Comparison of ENCODE assay signal across 13 mouse cellular contexts in genomic region chr8:26239604-26240003, GRCm38 (mm10).
DNase-seq lines count a peak whose midpoint lies in the region; ATAC-seq and TF ChIP-seq lines count a peak whose summit lies in the region.
"Had no signal": no experiment of that assay in that cellular context is flagged by ENCODE, and none has a peak within 500 bp of the region (broad histone marks: within the 10 kb centered on the region; RNA-seq: fewer than 3 reads in every experiment).

No protein-coding gene starts in this region.

- intact Hi-C loops in heart, adult 2 months (cut with DNase I): no loop called here

- H3K27ac ChIP-seq in heart, adult 2 months: no peak overlapping the region
- peak overlapping the region; percentile 50 for H3K27ac ChIP-seq in heart, embryonic 15.5 days
- no peak overlapping the region for H3K27ac ChIP-seq in neural tube, embryonic 15.5 days (replicated peaks)
- H3K27ac ChIP-seq: limb, embryonic 12.5 days had no signal

- TF ChIP-seq CTCF in heart, adult 2 months (IDR thresholded peaks at IDR 0.05): no peak

- no peak overlapping the region for H3K4me3 ChIP-seq in heart, adult 2 months
- H3K4me3 ChIP-seq in heart, embryonic 15.5 days: no peak overlapping the region
- H3K4me3 ChIP-seq in neural tube, embryonic 15.5 days (replicated peaks): no peak overlapping the region
- H3K4me3 ChIP-seq: limb, embryonic 12.5 days had no signal

- H3K9ac ChIP-seq in heart, adult 2 months (ENCODE audit: low read depth, low read length): no peak overlapping the region
- H3K9ac ChIP-seq in heart, embryonic 15.5 days: no peak overlapping the region
- no peak overlapping the region for H3K9ac ChIP-seq in neural tube, embryonic 15.5 days (replicated peaks)
- H3K9ac ChIP-seq: limb, embryonic 12.5 days had no signal

- no peaks in the 10 kb centered on the region for H3K9me3 ChIP-seq in heart, embryonic 15.5 days (replicated peaks)
- no peaks in the 10 kb centered on the region for H3K9me3 ChIP-seq in neural tube, embryonic 15.5 days (replicated peaks)
- H3K9me3 ChIP-seq: limb, embryonic 12.5 days had no signal

- peak; percentile 8 to 29 for DNase-seq in heart, adult 18-20 months
- DNase-seq in heart, adult 2 months: no peak
- DNase-seq in 416B (ENCODE audit: low read depth): peak; percentile 86
- DNase-seq in lung, postnatal 36 days: peak; percentile 47
- DNase-seq in adrenal gland, postnatal 14 days: no peak
- DNase-seq in Muller cell, postnatal 12 days (ENCODE audit: inconsistent ontology term): no peak
- DNase-seq: adrenal gland, adult 2 months; embryo, embryonic 11 days; layer of hippocampus, adult 9-11 months had no signal

- WGBS in heart, adult 2 months: 18% methylated on average over 4 of the region's 4 CpGs
- WGBS in heart, embryonic 15.5 days: 49% methylated on average over 4 of the region's 4 CpGs
- WGBS in neural tube, embryonic 15.5 days: 72% methylated on average over 4 of the region's 4 CpGs

- TF ChIP-seq POLR2A in heart, adult 2 months (IDR thresholded peaks at IDR 0.05; ENCODE audit: insufficient read depth, low read depth, low read length): no peak

- peak; percentile 60 for ATAC-seq in heart, embryonic 15.5 days (replicated peaks; ENCODE audit: insufficient number of reproducible peaks, insufficient read depth, low FRiP score, low read depth)
- no peak for ATAC-seq in neural tube, embryonic 15.5 days (ENCODE audit: low FRiP score)
- ATAC-seq: Patski had no signal

- H3K36me3 ChIP-seq in heart, adult 2 months (ENCODE audit: control insufficient read depth, insufficient read depth, low read length): no peaks in the 10 kb centered on the region
- H3K36me3 ChIP-seq in heart, embryonic 15.5 days: no peaks in the 10 kb centered on the region
- no peaks in the 10 kb centered on the region for H3K36me3 ChIP-seq in neural tube, embryonic 15.5 days
- H3K36me3 ChIP-seq: limb, embryonic 12.5 days had no signal

- no peaks in the 10 kb centered on the region for H3K79me2 ChIP-seq in heart, adult 2 months (replicated peaks; ENCODE audit: control insufficient read depth, insufficient read depth, low read length)

- H3K4me2 ChIP-seq in heart, embryonic 15.5 days: no peak overlapping the region
- H3K4me2 ChIP-seq in neural tube, embryonic 15.5 days: no peak overlapping the region
- H3K4me2 ChIP-seq: limb, embryonic 12.5 days had no signal

- H3K27me3 ChIP-seq in heart, adult 2 months (ENCODE audit: control insufficient read depth, insufficient read depth, low read length): no peaks in the 10 kb centered on the region
- H3K27me3 ChIP-seq in heart, embryonic 15.5 days: no peaks in the 10 kb centered on the region
- peaks cover 7% of the 10 kb centered on the region; the same call in 1 of the 2 replicates for H3K27me3 ChIP-seq in neural tube, embryonic 15.5 days (replicated peaks)
- H3K27me3 ChIP-seq: limb, embryonic 12.5 days had no signal

- no peaks in the 10 kb centered on the region; the same call in 1 of the 2 replicates for H3K4me1 ChIP-seq in heart, adult 2 months (ENCODE audit: control insufficient read depth, insufficient read depth, low read length)
- H3K4me1 ChIP-seq in heart, embryonic 15.5 days (replicated peaks): no peaks in the 10 kb centered on the region
- H3K4me1 ChIP-seq in neural tube, embryonic 15.5 days: no peaks in the 10 kb centered on the region
- H3K4me1 ChIP-seq: limb, embryonic 12.5 days had no signal

- no peak for TF ChIP-seq EP300 in heart, adult 2 months (IDR thresholded peaks at IDR 0.05; ENCODE audit: insufficient read depth, low read depth, low read length)

Comparison
In these comparisons a context has a peak if more than half of its experiments do, and no peak if none do; other contexts are left out.
1. DNase-seq: peak in heart, adult 18-20 months (2 of 2), 416B (single experiment) and lung, postnatal 36 days (single experiment); none in heart, adult 2 months (0 of 2), adrenal gland, postnatal 14 days (single experiment) and Muller cell, postnatal 12 days (single experiment).